Mouse (Mus musculus): ENCODE measurements at regions not wholly inside any gene's neighbourhood (a gene's known extent, or its start where the extent isn't known, plus 50 kb on each side); places are given as distances from the start of the nearest gene placed in this dataset.
"Not testable (repeated sequence)": the region's sequence is repeated elsewhere in the genome, so short reads cannot be mapped to it uniquely, and the experiment has no call there.

GRCm38 (mm10) chr7:60293556-60293955 lies 153.5 kb upstream of the Snrpn start:
- DNase-seq (ENCODE audit: low read depth) = no peak

GRCm38 (mm10) chr7:60244187-60244866 lies 104.3 kb upstream of the Snrpn start:
- peak; percentile 19 for DNase-seq (ENCODE audit: low read depth)

- DNase-seq (ENCODE audit: low read depth) = peak; percentile 18
Observed at GRCm38 (mm10) chr7:60243746-60244145, 103.7 kb upstream of the Snrpn start.

- not testable (repeated sequence) for DNase-seq (ENCODE audit: low read depth)
Observed at GRCm38 (mm10) chr7:60238595-60239195, 98.7 kb upstream of the Snrpn start.

- not testable (repeated sequence) for DNase-seq (ENCODE audit: low read depth)
Observed at GRCm38 (mm10) chr7:60216358-60217273, 76.6 kb upstream of the Snrpn start.

Measured in c-Kit-positive CD71-negative TER-119-negative erythroid progenitor cells, embryonic 14.5 days (primary cell).